Mouse (Mus musculus) R1 (cell line): ENCODE measurements at regions not wholly inside any gene's neighbourhood (a gene's known extent, or its start where the extent isn't known, plus 50 kb on each side); places are given as distances from the start of the nearest gene placed in this dataset.

Source experiments
- DNase-seq: peaks from one replicate; pipeline ENCODE4 v3.0.0-alpha.2; 2018; ENCODE audit warnings: low read depth, low spot score

DNA sequence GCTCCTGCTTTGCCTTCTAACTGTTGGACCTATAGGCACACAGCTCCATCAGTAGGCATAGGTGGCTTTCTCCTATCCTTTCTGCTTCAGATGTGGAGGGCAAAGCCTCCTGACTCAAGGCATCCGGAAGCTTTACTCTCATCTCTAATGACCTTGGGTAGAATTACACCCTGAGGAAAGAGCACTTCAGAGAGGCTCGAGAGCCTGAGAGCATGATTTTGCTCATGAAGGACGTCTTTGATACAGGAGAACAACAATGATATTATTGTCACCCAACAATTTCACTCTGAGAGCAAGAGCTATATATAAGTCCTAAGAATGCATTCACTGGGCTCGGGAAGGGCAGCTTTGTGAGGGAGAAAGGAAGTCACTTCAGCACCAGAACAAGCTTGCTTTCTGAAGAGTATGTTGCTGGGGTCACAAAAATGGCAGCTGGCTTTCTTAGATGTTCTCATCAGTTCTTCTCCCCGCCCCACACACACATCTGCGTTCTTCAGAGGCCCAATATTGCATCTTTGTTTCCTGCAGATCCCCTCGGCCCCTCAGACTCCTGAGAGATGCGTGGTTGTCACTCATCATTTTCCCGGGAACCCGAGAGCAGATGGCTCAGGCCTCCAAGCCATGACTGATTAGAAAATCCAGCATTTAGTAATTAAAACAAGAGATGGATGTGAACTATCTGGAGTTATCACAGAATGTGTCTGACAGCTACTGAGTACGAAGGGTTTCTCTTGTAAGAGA, 110.7 kb upstream of the Tgfbr2 start:
- no peak for DNase-seq

GRCm38 (mm10) chr9:116283790-116284526, 108.8 kb upstream of the Tgfbr2 start:
- peak; percentile 88 for DNase-seq

DNA sequence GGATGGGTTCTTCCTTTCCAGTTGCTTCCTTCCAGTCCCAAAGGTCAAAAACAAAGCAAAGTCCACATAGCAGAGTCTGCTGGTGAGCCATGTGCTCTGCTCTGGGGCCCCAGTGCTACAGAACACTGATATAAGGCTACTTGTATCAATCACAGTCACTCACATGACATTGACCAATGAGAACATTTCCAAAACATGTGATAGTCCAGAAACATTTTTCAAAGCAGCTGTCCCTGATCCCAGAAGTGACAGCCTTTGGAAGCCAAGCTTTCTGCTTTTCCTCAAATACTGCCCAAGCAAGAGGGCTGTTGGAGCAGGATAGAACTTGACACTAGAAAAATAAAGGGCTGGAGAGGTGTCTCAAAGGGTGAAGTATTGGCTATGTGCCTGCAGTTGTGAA, 106.5 kb upstream of the Tgfbr2 start:
- DNase-seq: no peak

GRCm38 (mm10) chr9:116280146-116280545, 105.0 kb upstream of the Tgfbr2 start:
- DNase-seq: peak; percentile 26

DNA sequence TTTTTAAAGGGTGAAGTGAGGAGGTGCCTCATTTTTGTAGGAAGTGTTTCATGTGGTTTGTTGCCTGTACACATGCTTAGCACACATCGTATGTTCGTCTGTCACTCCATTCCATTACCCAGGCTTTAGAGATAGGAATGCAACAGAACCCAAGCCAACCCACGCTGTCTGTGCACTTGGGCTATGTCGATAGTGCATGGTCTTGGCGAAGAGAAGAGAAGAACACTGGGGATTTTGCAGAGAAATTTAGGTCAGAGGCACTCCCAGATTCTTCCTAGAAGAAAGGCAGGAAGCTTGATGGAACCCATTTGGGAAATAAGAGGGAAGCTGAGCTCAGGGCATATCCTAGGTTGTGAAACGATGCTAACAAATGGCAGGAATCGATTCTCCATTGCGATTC, 103.7 kb upstream of the Tgfbr2 start:
- no peak for DNase-seq

GRCm38 (mm10) chr9:116277736-116278135, 102.6 kb upstream of the Tgfbr2 start:
- no peak for DNase-seq

GRCm38 (mm10) chr9:116276141-116276540, 101.0 kb upstream of the Tgfbr2 start:
- DNase-seq: no peak

- DNase-seq: no peak
These were observed 97.3 kb upstream of the Tgfbr2 start for GRCm38 (mm10) chr9:116272446-116272845.

DNA sequence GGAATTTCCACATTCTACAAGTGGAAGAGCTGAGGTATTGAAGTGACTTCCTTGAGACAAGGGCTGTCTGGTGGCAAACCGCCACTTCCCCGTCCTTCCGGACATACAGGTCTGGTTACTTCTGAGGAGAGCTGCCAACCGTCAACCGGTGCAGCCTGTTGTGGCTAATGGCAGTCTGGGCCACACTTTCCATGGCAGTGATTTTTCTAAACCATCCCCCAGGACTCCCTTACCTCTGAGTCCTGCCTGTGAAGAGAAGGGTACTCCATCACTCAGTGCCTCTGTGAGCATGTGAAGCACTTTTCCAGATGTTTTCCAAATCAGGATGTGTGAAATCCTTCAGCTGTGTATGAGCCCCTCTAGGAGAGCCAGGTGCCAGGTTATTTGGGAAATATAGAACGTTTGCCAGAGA, 95.3 kb upstream of the Tgfbr2 start:
- DNase-seq: no peak

- no peak for DNase-seq
These were observed 92.3 kb upstream of the Tgfbr2 start for GRCm38 (mm10) chr9:116267411-116267810.

- DNase-seq: no peak
These were observed 88.7 kb upstream of the Tgfbr2 start for GRCm38 (mm10) chr9:116263833-116264232.

GRCm38 (mm10) chr9:116259569-116259968, 84.4 kb upstream of the Tgfbr2 start:
- DNase-seq: no peak

- peak; percentile 50 for DNase-seq
These were observed 78.4 kb upstream of the Tgfbr2 start for GRCm38 (mm10) chr9:116253546-116253945.

- peak; percentile 45 for DNase-seq
These were observed 77.6 kb upstream of the Tgfbr2 start for GRCm38 (mm10) chr9:116252788-116253187.

DNA sequence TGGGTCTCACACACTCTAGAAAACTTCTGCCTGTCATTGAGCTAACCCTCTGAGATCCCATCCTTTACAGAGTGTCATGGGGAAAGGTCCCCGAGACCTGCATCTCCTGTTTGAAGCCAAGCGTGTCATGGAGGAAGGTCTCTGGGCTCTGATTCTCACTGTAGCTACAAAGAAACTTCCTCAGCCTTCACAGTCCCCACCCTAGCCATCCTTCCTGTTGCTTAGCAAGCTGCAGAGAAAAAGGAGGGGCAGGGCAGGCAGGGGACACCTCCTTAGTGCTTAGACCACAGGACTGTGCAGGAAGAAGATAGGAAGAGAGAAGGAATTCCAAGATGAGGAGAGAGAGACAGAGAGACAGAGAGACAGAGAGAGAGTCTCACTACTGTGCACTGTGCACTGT, 74.6 kb upstream of the Tgfbr2 start:
- DNase-seq: no peak

DNA sequence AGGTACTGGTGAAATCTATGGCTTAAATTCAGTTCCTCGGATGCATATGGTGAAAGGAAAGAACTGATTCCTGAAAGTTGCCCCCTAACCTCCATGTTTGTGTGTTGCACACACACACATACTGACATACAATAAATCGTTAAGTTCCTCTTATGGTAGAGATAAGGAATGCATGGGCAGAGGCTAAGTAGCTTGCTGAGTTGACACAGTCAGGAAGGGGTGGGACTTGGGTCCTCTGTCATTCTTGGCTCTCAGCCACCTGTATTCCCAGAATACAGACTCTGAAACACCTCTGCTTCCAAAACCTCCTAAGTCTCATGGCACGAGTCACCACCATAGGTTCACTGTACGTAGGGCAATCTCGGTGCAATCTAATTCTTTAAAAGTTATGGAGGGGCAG, 70.0 kb upstream of the Tgfbr2 start:
- no peak for DNase-seq

- DNase-seq: no peak
These were observed 69.4 kb upstream of the Tgfbr2 start for GRCm38 (mm10) chr9:116244619-116244899.

GRCm38 (mm10) chr9:116243775-116244618, 68.8 kb upstream of the Tgfbr2 start:
- no peak for DNase-seq

DNA sequence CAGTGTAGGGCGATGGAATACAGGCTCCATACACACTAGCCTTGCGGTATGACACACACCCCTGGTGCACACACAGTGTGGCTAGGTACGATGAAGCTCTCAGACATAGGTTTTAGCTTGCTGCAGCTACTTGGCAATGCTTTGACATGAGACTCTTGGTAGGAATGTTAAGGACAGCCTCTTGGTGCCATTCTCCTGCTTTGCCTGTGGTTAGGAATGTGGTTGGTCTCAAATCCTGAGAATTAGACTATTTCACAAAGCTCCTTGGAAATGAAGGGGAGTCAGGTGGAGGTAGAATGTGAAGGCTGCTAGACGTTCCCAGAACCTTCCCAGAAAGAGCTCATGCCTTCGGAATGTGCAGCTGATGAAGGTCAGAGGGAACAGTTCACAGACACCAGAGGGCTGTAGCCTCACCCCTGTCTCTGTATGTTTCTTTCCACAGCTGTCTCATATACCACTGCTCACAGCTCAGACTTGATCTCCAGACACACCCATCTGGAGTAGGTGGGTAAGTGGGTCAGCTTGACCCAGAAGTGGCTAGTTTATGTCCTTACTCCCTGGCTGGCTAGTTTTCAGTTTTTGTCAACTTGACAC, 66.9 kb upstream of the Tgfbr2 start:
- peak; percentile 35 for DNase-seq

GRCm38 (mm10) chr9:116241290-116241689, 66.1 kb upstream of the Tgfbr2 start:
- no peak for DNase-seq

- DNase-seq: no peak
These were observed 61.7 kb upstream of the Tgfbr2 start for GRCm38 (mm10) chr9:116236836-116237235.

DNA sequence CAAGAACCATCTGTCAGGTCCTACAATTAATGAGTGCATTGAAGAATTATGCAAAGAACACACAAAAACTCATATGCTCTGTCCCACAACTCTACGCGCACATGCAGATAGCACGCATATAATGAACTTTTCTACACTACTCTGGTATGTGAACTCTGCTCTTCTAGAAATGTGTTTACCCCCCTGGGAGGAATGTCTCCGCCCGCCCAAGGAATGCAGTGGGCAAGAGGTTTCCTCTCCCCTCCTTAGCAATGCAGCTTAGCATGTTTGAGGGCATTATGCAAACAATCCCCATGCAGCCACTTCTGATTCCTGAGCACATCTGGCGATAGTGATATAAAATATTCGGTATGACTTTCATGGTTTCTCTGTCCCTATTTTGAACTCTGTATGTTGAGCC, 59.0 kb upstream of the Tgfbr2 start:
- peak; percentile 41 for DNase-seq
